Mouse (Mus musculus): ENCODE data around the gene Trim11. TPM values are rescaled to one million over a fixed set of nuclear protein-coding genes. Genes with fewer than 3 reads are reported as not detected.

The Trim11 gene
- total and polyA plus RNA-seq, 2 experiments from 2014 or later: 15.2 to 23.7 TPM

- 99% methylated on average over 3 of the region's 3 CpGs for WGBS
These were observed 6.1 kb upstream of the Trim11 start for GRCm38 (mm10) chr11:58971796-58972195.

GRCm38 (mm10) chr11:58974414-58974813 lies 3.5 kb upstream of the Trim11 start:
- Histone ChIP-seq H3K4me2 (ENCODE audit: low read depth, low read length, poor library complexity, severe bottlenecking) (no peak overlapping the region), H3K4me1 (ENCODE audit: insufficient read depth, low read length) (peaks cover 6% of the 10 kb centered on the region), H3K27me3 (ENCODE audit: insufficient read depth, low read length) (no peaks in the 10 kb centered on the region), H3K9me3 (ENCODE audit: low read length) (no peaks in the 10 kb centered on the region), H3K4me3 (ENCODE audit: low read depth, low read length) (no peak overlapping the region), H3K36me3 (ENCODE audit: insufficient read depth, low read length) (peaks cover 7% of the 10 kb centered on the region; the same call in 1 of the 2 replicates), H3K9ac (replicated peaks; ENCODE audit: low read length, poor library complexity, severe bottlenecking) (no peak overlapping the region), H3K27ac (ENCODE audit: low read depth, low read length) (no peak overlapping the region)
- no peak for DNase-seq (ENCODE audit: low spot score)
- WGBS: 84% methylated on average over 3 of the region's 3 CpGs
- no peak for ATAC-seq (ENCODE audit: low FRiP score)
- no peak for TF ChIP-seq CTCF (IDR thresholded peaks at IDR 0.05)

More at GRCm38 (mm10) chr11:58971796-58972195, 6.1 kb upstream of the Trim11 start:
- DNase-seq (ENCODE audit: low spot score) (no peak), ATAC-seq (ENCODE audit: low FRiP score) (no peak)
- Histone ChIP-seq H3K27ac (ENCODE audit: low read depth, low read length) (no peak overlapping the region), H3K9me3 (ENCODE audit: low read length) (no peaks in the 10 kb centered on the region), H3K36me3 (ENCODE audit: insufficient read depth, low read length) (peaks cover 7% of the 10 kb centered on the region; the same call in 1 of the 2 replicates), H3K4me3 (ENCODE audit: low read depth, low read length) (no peak overlapping the region), H3K27me3 (ENCODE audit: insufficient read depth, low read length) (no peaks in the 10 kb centered on the region), H3K4me1 (ENCODE audit: insufficient read depth, low read length) (no peaks in the 10 kb centered on the region), H3K9ac (replicated peaks; ENCODE audit: low read length, poor library complexity, severe bottlenecking) (no peak overlapping the region), H3K4me2 (ENCODE audit: low read depth, low read length, poor library complexity, severe bottlenecking) (no peak overlapping the region)
- no peak for TF ChIP-seq CTCF (IDR thresholded peaks at IDR 0.05)

GRCm38 (mm10) chr11:58977150-58977549 lies 743 bp upstream of the Trim11 start:
- under 1% methylated on average over 29 of the region's 29 CpGs for WGBS
- H3K36me3 ChIP-seq (ENCODE audit: insufficient read depth, low read length): no peaks in the 10 kb centered on the region; the same call in 1 of the 2 replicates
- peaks cover 18% of the 10 kb centered on the region for H3K4me1 ChIP-seq (ENCODE audit: insufficient read depth, low read length)

DNA sequence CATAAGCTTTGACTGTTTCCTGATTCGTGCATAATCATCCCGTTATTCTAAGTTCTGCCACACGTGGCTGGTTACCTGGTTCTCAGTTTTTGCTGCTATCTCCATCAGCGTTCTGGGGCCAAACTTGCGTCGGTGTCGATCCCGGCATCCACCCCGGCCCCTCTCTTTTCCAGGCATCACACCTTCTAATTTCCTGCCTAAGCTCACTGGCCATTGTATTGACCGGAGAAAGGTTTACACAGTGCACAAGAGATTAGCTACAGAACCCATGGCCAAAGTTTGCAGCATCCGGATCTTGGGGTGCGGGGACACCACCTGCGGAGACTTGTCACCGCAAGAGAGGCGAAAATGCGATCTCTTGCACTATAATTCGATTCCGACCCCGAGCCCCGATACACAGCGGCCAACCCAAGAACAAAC lies 276 bp upstream of the Trim11 start:
- TF ChIP-seq CTCF (IDR thresholded peaks at IDR 0.05): no peak
- Histone ChIP-seq H3K4me1 (ENCODE audit: insufficient read depth, low read length) (peaks cover 18% of the 10 kb centered on the region), H3K27me3 (ENCODE audit: insufficient read depth, low read length) (no peaks in the 10 kb centered on the region), H3K36me3 (ENCODE audit: insufficient read depth, low read length) (peaks cover 3% of the 10 kb centered on the region; the same call in 1 of the 2 replicates), H3K27ac (ENCODE audit: low read depth, low read length) (peak overlapping the region; percentile 38; the same call in 1 of the 2 replicates), H3K9me3 (ENCODE audit: low read length) (no peaks in the 10 kb centered on the region), H3K9ac (replicated peaks; ENCODE audit: low read length, poor library complexity, severe bottlenecking) (peak overlapping the region; percentile 69), H3K4me3 (ENCODE audit: low read depth, low read length) (peak overlapping the region; percentile 94), H3K4me2 (ENCODE audit: low read depth, low read length, poor library complexity, severe bottlenecking) (peak overlapping the region; percentile 93)
- under 1% methylated on average over 21 of the region's 21 CpGs for WGBS
- ATAC-seq (ENCODE audit: low FRiP score) (no peak), DNase-seq (ENCODE audit: low spot score) (no peak)

More at GRCm38 (mm10) chr11:58977150-58977549, 743 bp upstream of the Trim11 start:
- DNase-seq (ENCODE audit: low spot score) (no peak), ATAC-seq (ENCODE audit: low FRiP score) (no peak)
- Histone ChIP-seq H3K4me2 (ENCODE audit: low read depth, low read length, poor library complexity, severe bottlenecking) (peak overlapping the region; percentile 93), H3K4me3 (ENCODE audit: low read depth, low read length) (peak overlapping the region; percentile 94), H3K27ac (ENCODE audit: low read depth, low read length) (peak overlapping the region; percentile 38; the same call in 1 of the 2 replicates), H3K9ac (replicated peaks; ENCODE audit: low read length, poor library complexity, severe bottlenecking) (peak overlapping the region; percentile 69), H3K9me3 (ENCODE audit: low read length) (no peaks in the 10 kb centered on the region), H3K27me3 (ENCODE audit: insufficient read depth, low read length) (no peaks in the 10 kb centered on the region)
- TF ChIP-seq CTCF (IDR thresholded peaks at IDR 0.05): no peak

DNA sequence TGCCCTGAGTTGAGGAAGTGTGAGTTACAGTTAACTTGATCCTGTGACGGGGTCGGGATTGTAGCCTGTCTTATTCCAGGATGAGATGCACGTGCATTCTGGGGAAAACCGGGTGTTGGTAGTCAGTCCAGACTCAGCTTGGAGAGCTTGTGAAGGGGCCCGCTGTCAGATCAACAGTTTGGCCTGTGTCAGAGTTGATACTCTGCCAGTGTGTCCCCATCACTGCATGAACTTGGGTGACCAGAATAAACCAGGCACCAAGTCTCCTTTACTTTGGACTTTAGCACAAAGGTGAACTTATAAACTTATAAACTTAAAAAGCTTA lies 775 bp downstream of the Trim11 start:
- no peaks in the 10 kb centered on the region for H3K9me3 ChIP-seq (ENCODE audit: low read length)
- H3K27me3 ChIP-seq (ENCODE audit: insufficient read depth, low read length): no peaks in the 10 kb centered on the region
- H3K4me3 ChIP-seq (ENCODE audit: low read depth, low read length): peak overlapping the region; percentile 94
- H3K4me2 ChIP-seq (ENCODE audit: low read depth, low read length, poor library complexity, severe bottlenecking): peak overlapping the region; percentile 93
- no peak for TF ChIP-seq CTCF (IDR thresholded peaks at IDR 0.05)
- peaks cover 8% of the 10 kb centered on the region for H3K36me3 ChIP-seq (ENCODE audit: insufficient read depth, low read length)
- ATAC-seq (ENCODE audit: low FRiP score) (no peak), DNase-seq (ENCODE audit: low spot score) (no peak)
- 1% methylated on average over 5 of the region's 5 CpGs for WGBS
- no peak overlapping the region for H3K27ac ChIP-seq (ENCODE audit: low read depth, low read length)
- peaks cover 18% of the 10 kb centered on the region for H3K4me1 ChIP-seq (ENCODE audit: insufficient read depth, low read length)
- peak overlapping the region; percentile 69 for H3K9ac ChIP-seq (replicated peaks; ENCODE audit: low read length, poor library complexity, severe bottlenecking)

- ATAC-seq (ENCODE audit: low FRiP score): no peak
These were observed 1.3 kb downstream of the Trim11 start for GRCm38 (mm10) chr11:58979183-58979582.

More at GRCm38 (mm10) chr11:58979183-58979582, 1.3 kb downstream of the Trim11 start:
- DNase-seq (ENCODE audit: low spot score): no peak
- H3K4me1 ChIP-seq (ENCODE audit: insufficient read depth, low read length): peaks cover 18% of the 10 kb centered on the region
- no peak overlapping the region for H3K27ac ChIP-seq (ENCODE audit: low read depth, low read length)
- 0 out of 2 replicates have a peak overlapping the region, but pooled peaks have one; percentile 14 for H3K9ac ChIP-seq (replicated peaks; ENCODE audit: low read length, poor library complexity, severe bottlenecking)
- peaks cover 12% of the 10 kb centered on the region for H3K36me3 ChIP-seq (ENCODE audit: insufficient read depth, low read length)
- no peaks in the 10 kb centered on the region for H3K9me3 ChIP-seq (ENCODE audit: low read length)
- WGBS: 89% methylated on average over 3 of the region's 3 CpGs
- TF ChIP-seq CTCF (IDR thresholded peaks at IDR 0.05): no peak
- H3K27me3 ChIP-seq (ENCODE audit: insufficient read depth, low read length): no peaks in the 10 kb centered on the region
- peak overlapping the region; percentile 94 for H3K4me3 ChIP-seq (ENCODE audit: low read depth, low read length)
- peak overlapping the region; percentile 93 for H3K4me2 ChIP-seq (ENCODE audit: low read depth, low read length, poor library complexity, severe bottlenecking)
